Mouse (Mus musculus): ENCODE results near the gene Olfr153. TPM values are rescaled to one million over a fixed set of nuclear protein-coding genes. Genes with fewer than 3 reads are reported as not detected.
"Not testable (repeated sequence)": the region's sequence is repeated elsewhere in the genome, so short reads cannot be mapped to it uniquely, and the experiment has no call there.

Gene Olfr153
- polyA plus RNA-seq, 1 experiment from 2014 or later: not detected

DNA sequence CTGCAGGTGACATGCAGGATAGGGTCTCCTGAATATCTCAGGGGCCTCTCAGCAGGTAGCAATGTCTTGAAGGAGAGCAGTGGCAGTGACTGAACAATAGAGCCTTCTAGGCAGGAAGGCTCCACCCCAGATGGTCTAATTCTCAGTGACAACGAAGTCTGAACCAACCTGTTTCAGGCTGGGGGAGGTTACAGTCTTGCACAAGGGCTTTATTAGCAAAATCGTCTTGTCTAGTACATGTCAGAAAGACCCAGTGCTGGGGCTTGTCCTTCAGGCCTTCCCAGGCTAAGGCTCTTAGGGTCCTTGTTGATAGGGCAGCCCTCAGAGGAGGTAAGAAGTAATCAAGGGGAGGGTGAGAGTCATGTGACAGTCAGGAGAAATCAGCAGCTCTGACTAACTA lies 3.2 kb downstream of the Olfr153 start:
- no peak overlapping the region for H3K4me3 ChIP-seq (ENCODE audit: low read depth, low read length)
- no peaks in the 10 kb centered on the region for H3K27me3 ChIP-seq (replicated peaks; ENCODE audit: control insufficient read depth, insufficient read depth, low read length)
- no peaks in the 10 kb centered on the region for H3K9me3 ChIP-seq (replicated peaks; ENCODE audit: control insufficient read depth, low read length)
- no peaks in the 10 kb centered on the region for H3K36me3 ChIP-seq (ENCODE audit: control insufficient read depth, insufficient read depth, low read length)
- H3K27ac ChIP-seq (ENCODE audit: low read depth, low read length): no peak overlapping the region
- 55% methylated on average over 2 of the region's 2 CpGs for WGBS
- ATAC-seq (no peak), DNase-seq (ENCODE audit: low spot score) (no peak)
- H3K4me1 ChIP-seq (ENCODE audit: control insufficient read depth, insufficient read depth, low read length): no peaks in the 10 kb centered on the region
- H3K9ac ChIP-seq (ENCODE audit: low read length): no peak overlapping the region
- no peak overlapping the region for H3K4me2 ChIP-seq (ENCODE audit: low read length)

DNA sequence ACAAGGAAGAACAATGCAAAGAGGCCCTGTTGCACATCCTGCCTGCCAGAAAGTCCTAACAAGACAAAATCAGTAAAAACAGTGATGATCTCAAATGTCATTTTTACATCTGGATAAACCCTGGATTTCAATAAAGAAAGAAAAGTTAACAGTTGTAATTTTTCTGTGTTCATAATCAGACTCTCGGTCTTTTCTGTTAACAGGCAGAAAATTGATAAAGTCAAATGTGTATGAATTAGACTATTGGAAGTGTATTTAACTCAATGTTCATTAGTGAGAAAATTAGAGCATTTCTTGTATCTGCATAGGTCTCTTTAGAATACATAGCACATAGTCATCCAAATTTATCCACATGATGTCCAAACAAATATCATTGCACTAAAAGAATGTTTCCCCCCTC lies 13.8 kb downstream of the Olfr153 start, which contains the start of gene Olfr1128:
Gene Olfr1128 (minus strand): TSS at position 101 of the 400 bp plus-strand sequence.
- Histone ChIP-seq H3K27me3 (replicated peaks; ENCODE audit: control insufficient read depth, insufficient read depth, low read length) (no peaks in the 10 kb centered on the region), H3K4me3 (ENCODE audit: low read depth, low read length) (no peak within 1 kb of the TSS), H3K4me2 (ENCODE audit: low read length) (no peak within 1 kb of the TSS), H3K27ac (ENCODE audit: low read depth, low read length) (no peak within 1 kb of the TSS), H3K36me3 (ENCODE audit: control insufficient read depth, insufficient read depth, low read length) (no peaks in the 10 kb centered on the region), H3K9ac (ENCODE audit: low read length) (no peak within 1 kb of the TSS), H3K9me3 (replicated peaks; ENCODE audit: control insufficient read depth, low read length) (no peaks in the 10 kb centered on the region), H3K4me1 (ENCODE audit: control insufficient read depth, insufficient read depth, low read length) (no peaks in the 10 kb centered on the region)
- no peak for DNase-seq (ENCODE audit: low spot score)
- WGBS: 94% methylated on average over 1 of the region's 1 CpGs
- ATAC-seq: no peak

DNA sequence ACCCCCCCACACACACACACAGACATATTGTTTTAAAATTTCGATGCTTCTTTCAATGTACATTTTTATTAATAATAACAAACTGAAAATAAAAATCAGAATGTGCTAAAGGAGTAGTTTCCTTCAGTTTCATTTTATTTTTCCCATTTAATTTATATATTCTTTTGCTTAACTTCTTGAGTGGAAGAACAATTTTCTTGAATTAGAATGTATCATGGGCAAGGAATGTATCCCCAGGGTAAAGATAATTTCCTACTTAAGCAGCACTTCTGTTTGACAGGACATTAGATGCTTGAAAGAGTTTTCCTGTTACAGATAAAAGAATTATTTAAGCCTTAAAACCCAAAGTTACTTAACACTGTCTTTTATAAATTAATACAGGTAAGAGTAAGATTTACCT lies 42.0 kb downstream of the Olfr153 start, which contains the start of gene Olfr1129:
Gene Olfr1129 (plus strand): TSS at position 301 of the 400 bp plus-strand sequence.
- ATAC-seq; H3K4me1 ChIP-seq (ENCODE audit: control insufficient read depth, insufficient read depth, low read length); H3K36me3 ChIP-seq (ENCODE audit: control insufficient read depth, insufficient read depth, low read length); H3K27ac ChIP-seq (ENCODE audit: low read depth, low read length); H3K4me3 ChIP-seq (ENCODE audit: low read depth, low read length); H3K4me2 ChIP-seq (ENCODE audit: low read length); H3K9ac ChIP-seq (ENCODE audit: low read length); H3K27me3 ChIP-seq (replicated peaks; ENCODE audit: control insufficient read depth, insufficient read depth, low read length); DNase-seq (ENCODE audit: low spot score); H3K9me3 ChIP-seq (replicated peaks; ENCODE audit: control insufficient read depth, low read length): not testable (repeated sequence)
- WGBS: 82% methylated on average over 1 of the region's 1 CpGs

Other genes starting within 250 kb of the Olfr153 start
- not detected in 2 replicates for gene Olfr1118, start 224.2 kb upstream of the Olfr153 start, polyA plus RNA-seq (2014; fragmentation: Nextera tagmentation; extraction: Ambion mirVana)
- gene Olfr1120, start 177.0 kb upstream of the Olfr153 start, polyA plus RNA-seq (2014; fragmentation: Nextera tagmentation; extraction: Ambion mirVana): not detected in 2 replicates
- gene Olfr1121, start 161.9 kb upstream of the Olfr153 start, polyA plus RNA-seq (2014; fragmentation: Nextera tagmentation; extraction: Ambion mirVana): not detected in 2 replicates
- not detected in 2 replicates for gene Olfr1122, start 145.9 kb upstream of the Olfr153 start, polyA plus RNA-seq (2014; fragmentation: Nextera tagmentation; extraction: Ambion mirVana)
- not detected in 2 replicates for gene Olfr1123, start 115.2 kb upstream of the Olfr153 start, polyA plus RNA-seq (2014; fragmentation: Nextera tagmentation; extraction: Ambion mirVana)
- gene Olfr1124, start 101.5 kb upstream of the Olfr153 start, polyA plus RNA-seq (2014; fragmentation: Nextera tagmentation; extraction: Ambion mirVana): 0.09 TPM in 1 of 2 replicates, not detected in the other
- not detected in 2 replicates for gene Olfr1126, start 77.8 kb upstream of the Olfr153 start, polyA plus RNA-seq (2014; fragmentation: Nextera tagmentation; extraction: Ambion mirVana)
- not detected in 2 replicates for gene Pramel7, start 34.7 kb upstream of the Olfr153 start, polyA plus RNA-seq (2014; fragmentation: Nextera tagmentation; extraction: Ambion mirVana)
- gene Pramel6, start 25.2 kb upstream of the Olfr153 start, polyA plus RNA-seq (2014; fragmentation: Nextera tagmentation; extraction: Ambion mirVana): not detected in 2 replicates
- gene Olfr1128, start 13.7 kb downstream of the Olfr153 start, polyA plus RNA-seq (2014; fragmentation: Nextera tagmentation; extraction: Ambion mirVana): not detected in 2 replicates
- gene Olfr1129, start 42.1 kb downstream of the Olfr153 start, polyA plus RNA-seq (2014; fragmentation: Nextera tagmentation; extraction: Ambion mirVana): not detected in 2 replicates
- not detected in 2 replicates for gene Olfr1130, start 74.4 kb downstream of the Olfr153 start, polyA plus RNA-seq (2014; fragmentation: Nextera tagmentation; extraction: Ambion mirVana)
- not detected in 2 replicates for gene Olfr1131, start 95.3 kb downstream of the Olfr153 start, polyA plus RNA-seq (2014; fragmentation: Nextera tagmentation; extraction: Ambion mirVana)
- gene Olfr1132, start 105.7 kb downstream of the Olfr153 start, polyA plus RNA-seq (2014; fragmentation: Nextera tagmentation; extraction: Ambion mirVana): not detected in 2 replicates
- not detected in 2 replicates for gene Olfr1133, start 115.6 kb downstream of the Olfr153 start, polyA plus RNA-seq (2014; fragmentation: Nextera tagmentation; extraction: Ambion mirVana)
- not detected in 2 replicates for gene Olfr1134, start 126.7 kb downstream of the Olfr153 start, polyA plus RNA-seq (2014; fragmentation: Nextera tagmentation; extraction: Ambion mirVana)
- gene Olfr1135, start 141.9 kb downstream of the Olfr153 start, polyA plus RNA-seq (2014; fragmentation: Nextera tagmentation; extraction: Ambion mirVana): not detected in 2 replicates
- not detected in 2 replicates for gene Olfr1136, start 162.2 kb downstream of the Olfr153 start, polyA plus RNA-seq (2014; fragmentation: Nextera tagmentation; extraction: Ambion mirVana)
- gene Olfr1137, start 181.4 kb downstream of the Olfr153 start, polyA plus RNA-seq (2014; fragmentation: Nextera tagmentation; extraction: Ambion mirVana): not detected in 2 replicates
- not detected in 2 replicates for gene Olfr1138, start 208.2 kb downstream of the Olfr153 start, polyA plus RNA-seq (2014; fragmentation: Nextera tagmentation; extraction: Ambion mirVana)
- gene Olfr1140, start 212.0 kb downstream of the Olfr153 start, polyA plus RNA-seq (2014; fragmentation: Nextera tagmentation; extraction: Ambion mirVana): not detected in 2 replicates
- not detected in 2 replicates for gene Olfr1141, start 222.2 kb downstream of the Olfr153 start, polyA plus RNA-seq (2014; fragmentation: Nextera tagmentation; extraction: Ambion mirVana)
- gene Olfr152, start 247.7 kb downstream of the Olfr153 start, polyA plus RNA-seq (2014; fragmentation: Nextera tagmentation; extraction: Ambion mirVana): not detected in 2 replicates

Data from forebrain, embryonic 14.5 days (tissue).